ENCODE assay signal across 7 mouse cellular contexts in the genomic region with DNA sequence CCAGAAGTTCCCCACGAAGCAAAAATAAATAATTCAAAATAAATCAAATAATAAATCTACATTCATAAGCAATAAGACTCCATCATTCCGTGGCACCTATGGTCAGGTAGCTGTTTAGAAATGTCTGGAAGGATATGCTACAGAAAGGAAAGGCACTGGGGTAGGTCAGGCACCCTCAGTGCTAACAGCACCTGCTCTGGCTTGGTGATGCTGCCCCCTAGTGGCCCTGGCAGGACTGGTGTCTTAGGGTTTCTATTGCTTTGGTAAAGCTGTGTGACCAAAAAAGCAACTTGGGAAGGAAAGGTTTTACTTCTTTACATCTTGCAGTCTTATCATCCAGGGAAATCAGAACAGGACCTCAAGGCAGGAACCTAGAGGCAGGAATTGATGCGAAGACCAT. TPM values are rescaled to one million over a fixed set of nuclear protein-coding genes. Genes with fewer than 3 reads are reported as not detected.
DNase-seq lines count a peak whose midpoint lies in the region; ATAC-seq and TF ChIP-seq lines count a peak whose summit lies in the region.

No protein-coding gene starts in this region.

- no peak overlapping the region for H3K4me3 ChIP-seq in gastrocnemius, adult 2 months
- no peak overlapping the region for H3K4me3 ChIP-seq in left cerebral cortex, adult 2 months

- intact Hi-C loops in gastrocnemius, adult 2 months (cut with DNase I): loop anchor here (1.0 to 2.0 kb wide), 3 partner anchors 28 to 97 kb away; no protein-coding TSS in a partner anchor
- intact Hi-C loops in left cerebral cortex, adult 2 months (cut with DNase I): loop anchor here (1.0 to 2.0 kb wide), 2 partner anchors 43 to 98 kb away; no protein-coding TSS in a partner anchor

- DNase-seq in cerebellum, postnatal 14 days: peak; percentile 93 to 97
- peak; percentile 92 for DNase-seq in gastrocnemius, adult 2 months
- peak; percentile 93 for DNase-seq in induced T-regulatory cell, adult 2 months (ENCODE audit: low read depth)
- DNase-seq in left cerebral cortex, adult 2 months (ENCODE audit: extremely low spot score in 1 of 2, low spot score in 2 of 2): peak; percentile 71 to 87
- peak; percentile 81 for DNase-seq in mesoderm, embryonic 11.5 days (ENCODE audit: low read depth, low spot score)
- peak; percentile 75 for DNase-seq in spleen, adult 12 weeks (ENCODE audit: low spot score)

- peak; percentile 91 for ATAC-seq in activated CD4-positive, CD25-positive, alpha-beta regulatory T cell, adult 4 months

- no peak overlapping the region for H3K27ac ChIP-seq in gastrocnemius, adult 2 months
- no peak overlapping the region for H3K27ac ChIP-seq in left cerebral cortex, adult 2 months

- peak; percentile 100; the same call in 1 of the 2 replicates for TF ChIP-seq CTCF in gastrocnemius, adult 2 months (IDR thresholded peaks at IDR 0.05)
- peak; percentile 98 for TF ChIP-seq CTCF in left cerebral cortex, adult 2 months (IDR thresholded peaks at IDR 0.05)

RNA-seq across cellular contexts. Expression of a gene that starts 14.6 kb away (rescaled TPM):
- polyA plus RNA-seq in activated CD4-positive, CD25-positive, alpha-beta regulatory T cell, adult 4 months (2017; shearing (Covaris generic)): 10 to 100 TPM; 63.6 to 87.5 TPM
- 1 to 10 TPM; 3.0 to 3.1 TPM for total RNA-seq in gastrocnemius, adult 2 months (2021)
- total RNA-seq in left cerebral cortex, adult 2 months (2021): 10 to 100 TPM; 10.5 to 12.4 TPM

RNA-seq across cellular contexts. Expression of a gene that starts 24.2 kb away (rescaled TPM):
- 10 to 100 TPM; 65.9 to 77.3 TPM for polyA plus RNA-seq in activated CD4-positive, CD25-positive, alpha-beta regulatory T cell, adult 4 months (2017; shearing (Covaris generic))
- under 1 TPM in 1 of 2 experiments, not detected in 1; 0.14 TPM for total RNA-seq in gastrocnemius, adult 2 months (2021)
- total RNA-seq in left cerebral cortex, adult 2 months (2021): under 1 TPM in 1 of 2 experiments, not detected in 1; 0.18 TPM

RNA-seq across cellular contexts. Expression of a gene that starts 35.1 kb away (rescaled TPM):
- under 1 TPM in 1 of 2 experiments, not detected in 1; 0.24 TPM for polyA plus RNA-seq in activated CD4-positive, CD25-positive, alpha-beta regulatory T cell, adult 4 months (2017; shearing (Covaris generic))
- total RNA-seq in gastrocnemius, adult 2 months (2021): under 1 TPM; 0.20 to 0.36 TPM
- total RNA-seq in left cerebral cortex, adult 2 months (2021): 10 to 100 TPM; 15.7 to 18.6 TPM

RNA-seq across cellular contexts. Expression of a gene that starts 41.3 kb away (rescaled TPM):
- polyA plus RNA-seq in activated CD4-positive, CD25-positive, alpha-beta regulatory T cell, adult 4 months (2017; shearing (Covaris generic)): not detected
- 1 to 10 TPM; 5.0 to 8.5 TPM for total RNA-seq in gastrocnemius, adult 2 months (2021)
- total RNA-seq in left cerebral cortex, adult 2 months (2021): 1 to 10 TPM; 8.1 to 8.2 TPM

Comparison
In these comparisons a context has a peak if more than half of its experiments do, and no peak if none do; other contexts are left out.
1. RNA of a gene that starts 35.1 kb away (total RNA-seq): 15.7 to 18.6 TPM in left cerebral cortex, adult 2 months; 0.20 to 0.36 TPM in gastrocnemius, adult 2 months; every median in the first group is over 10 times any median in the second.
2. Peak in every context shown above with its lines, with median percentiles within 50 percentile points of each other: DNase-seq.